Mouse (Mus musculus) forebrain, embryonic 15.5 days (tissue): Measurements from ENCODE around the gene Xpo4. TPM values are rescaled to one million over a fixed set of nuclear protein-coding genes. Genes with fewer than 3 reads are reported as not detected.
"Not testable (repeated sequence)": the region's sequence is repeated elsewhere in the genome, so short reads cannot be mapped to it uniquely, and the experiment has no call there.

Experiments used
- ATAC-seq: fragments of 200-750 bp; cut with Nextera tagmentation; replicated peaks from 2 replicates; pipeline ENCODE4 v1.8.0; 2017; ENCODE audit warnings: mild to moderate bottlenecking, moderate TSS enrichment, moderate library complexity
- H3K27ac ChIP-seq: fragments of 300-500 bp; sonication (generic); replicated peaks from 2 replicates; pipeline ENCODE4 v1.5.1; 2015; ENCODE audit warnings: mild to moderate bottlenecking, inconsistent platforms
- H3K27me3 ChIP-seq: fragments of 300-500 bp; sonication (generic); 2 replicates; pipeline ENCODE4 v1.6.1; 2015; ENCODE audit warnings: inconsistent platforms
- H3K36me3 ChIP-seq: fragments of 300-500 bp; sonication (generic); 2 replicates; pipeline ENCODE4 v1.6.1; 2015; ENCODE audit warnings: mild to moderate bottlenecking, inconsistent platforms
- H3K4me1 ChIP-seq: fragments of 300-500 bp; sonication (generic); 2 replicates; pipeline ENCODE4 v1.6.1; 2015; ENCODE audit warnings: inconsistent platforms
- H3K4me2 ChIP-seq: fragments of 300-500 bp; sonication (generic); replicated peaks from 2 replicates; pipeline ENCODE4 v1.6.1; 2015; ENCODE audit warnings: mild to moderate bottlenecking, inconsistent platforms
- H3K4me3 ChIP-seq: fragments of 300-500 bp; sonication (generic); 2 replicates; pipeline ENCODE4 v1.5.1; 2015; ENCODE audit warnings: mild to moderate bottlenecking, inconsistent platforms
- H3K9ac ChIP-seq: fragments of 300-500 bp; sonication (generic); replicated peaks from 2 replicates; pipeline ENCODE4 v1.6.1; 2015; ENCODE audit warnings: mild to moderate bottlenecking, inconsistent platforms
- H3K9me3 ChIP-seq: fragments of 300-500 bp; sonication (generic); 2 replicates; pipeline ENCODE4 v1.6.1; 2016; ENCODE audit warnings: inconsistent platforms
- WGBS: fragments of 180-500 bp; shearing (Covaris S2); methylation state at CpG from one replicate; pipeline ENCODE4 v1.1.7; 2015; ENCODE audit warnings: mixed read lengths; 5-methylcytosine and 5-hydroxymethylcytosine counted together
- polyA plus RNA-seq: library from polyadenylated mRNA; unstranded; fragments of >200 nt; fragmentation: Nextera tagmentation; extraction: Ambion mirVana; gene quantifications from 2 replicates; pipeline ENCODE4 v1.2.1, GENCODE M21; 2015

Gene Xpo4
- polyA plus RNA-seq, 1 experiment from 2014 or later: 14.9 TPM

GRCm38 (mm10) chr14:57675481-57675880, 10.3 kb upstream of the Xpo4 start:
- H3K9ac ChIP-seq: no peak overlapping the region
- ATAC-seq: no peak
- H3K27ac ChIP-seq: no peak overlapping the region
- H3K36me3 ChIP-seq: no peaks in the 10 kb centered on the region
- 54% methylated on average over 2 of the region's 2 CpGs for WGBS
- H3K4me1 ChIP-seq: no peaks in the 10 kb centered on the region
- no peaks in the 10 kb centered on the region for H3K27me3 ChIP-seq
- no peak overlapping the region for H3K4me3 ChIP-seq
- no peak overlapping the region for H3K4me2 ChIP-seq
- H3K9me3 ChIP-seq: no peaks in the 10 kb centered on the region

GRCm38 (mm10) chr14:57665628-57665950, 359 bp upstream of the Xpo4 start:
- ATAC-seq: no peak
- H3K27ac ChIP-seq: peak overlapping the region; percentile 96
- H3K9me3 ChIP-seq: no peaks in the 10 kb centered on the region
- peak overlapping the region; percentile 85 for H3K4me2 ChIP-seq
- H3K4me3 ChIP-seq: peak overlapping the region; percentile 82
- H3K4me1 ChIP-seq: peaks cover 30% of the 10 kb centered on the region
- H3K27me3 ChIP-seq: no peaks in the 10 kb centered on the region
- WGBS: 12% methylated on average over 10 of the region's 10 CpGs
- H3K36me3 ChIP-seq: no peaks in the 10 kb centered on the region
- peak overlapping the region; percentile 90 for H3K9ac ChIP-seq

GRCm38 (mm10) chr14:57664311-57664821, 864 bp downstream of the Xpo4 start:
- Histone ChIP-seq H3K27ac (peak overlapping the region; percentile 96), H3K9me3 (no peaks in the 10 kb centered on the region), H3K9ac (peak overlapping the region; percentile 90), H3K36me3 (no peaks in the 10 kb centered on the region), H3K4me1 (peaks cover 30% of the 10 kb centered on the region), H3K27me3 (no peaks in the 10 kb centered on the region), H3K4me3 (peak overlapping the region; percentile 82), H3K4me2 (peak overlapping the region; percentile 85)
- peak; percentile 71 for ATAC-seq
- WGBS: 0% methylated on average over 19 of the region's 19 CpGs

DNA sequence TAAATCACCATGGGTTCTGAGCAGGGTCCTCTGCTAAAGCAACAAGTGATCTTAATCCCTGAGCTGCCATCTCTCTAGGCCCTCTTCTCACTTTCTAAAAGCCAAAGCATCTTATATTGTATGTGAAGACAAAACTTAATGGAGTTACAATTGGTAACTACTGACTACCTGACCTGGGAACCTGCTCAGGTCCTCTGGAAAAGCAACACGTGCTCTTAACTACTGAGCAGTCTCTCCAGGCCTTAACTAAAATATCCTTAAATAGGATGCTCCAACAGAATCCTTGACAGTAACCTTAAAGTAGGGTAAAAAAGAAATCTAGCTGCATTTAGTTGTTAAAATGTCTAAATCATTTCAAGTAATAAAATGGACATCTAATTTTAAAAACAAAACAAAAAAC, 1.6 kb downstream of the Xpo4 start:
- H3K27ac ChIP-seq: no peak overlapping the region
- H3K9me3 ChIP-seq: no peaks in the 10 kb centered on the region
- peaks cover 30% of the 10 kb centered on the region for H3K4me1 ChIP-seq
- 36% methylated on average over 1 of the region's 1 CpGs for WGBS
- H3K9ac ChIP-seq: peak overlapping the region; percentile 90; the same call in 1 of the 2 replicates
- ATAC-seq: no peak
- H3K36me3 ChIP-seq: no peaks in the 10 kb centered on the region
- H3K27me3 ChIP-seq: no peaks in the 10 kb centered on the region
- peak overlapping the region; percentile 82 for H3K4me3 ChIP-seq
- H3K4me2 ChIP-seq: peak overlapping the region; percentile 85

GRCm38 (mm10) chr14:57658301-57658700, 6.9 kb downstream of the Xpo4 start:
- H3K4me3 ChIP-seq: no peak overlapping the region
- no peak for ATAC-seq
- H3K27ac ChIP-seq: no peak overlapping the region
- peaks cover 7% of the 10 kb centered on the region; the same call in 1 of the 2 replicates for H3K4me1 ChIP-seq
- no peaks in the 10 kb centered on the region for H3K27me3 ChIP-seq
- no peaks in the 10 kb centered on the region for H3K9me3 ChIP-seq
- H3K4me2 ChIP-seq: no peak overlapping the region
- H3K36me3 ChIP-seq: no peaks in the 10 kb centered on the region
- WGBS: 97% methylated on average over 4 of the region's 4 CpGs
- no peak overlapping the region for H3K9ac ChIP-seq

DNA sequence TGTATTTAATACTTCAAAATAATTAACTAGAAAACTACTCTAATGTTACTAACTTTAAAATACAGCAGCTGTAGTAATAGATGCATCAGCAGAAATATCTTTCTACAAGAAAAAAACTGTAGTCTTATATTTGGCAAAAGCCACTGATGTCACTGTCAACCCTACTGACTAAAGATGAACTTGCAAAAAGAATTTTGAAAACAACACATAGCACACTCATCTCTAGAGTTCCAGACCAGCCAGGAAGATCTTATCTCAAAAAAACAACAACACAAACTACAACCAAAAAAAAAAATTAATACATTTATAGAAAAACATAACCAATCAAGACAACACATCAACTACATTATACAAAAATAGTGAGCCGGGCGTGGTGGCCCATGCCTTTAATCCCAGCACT, 7.7 kb downstream of the Xpo4 start:
- Histone ChIP-seq H3K27me3 (no peaks in the 10 kb centered on the region), H3K4me2 (no peak overlapping the region), H3K9me3 (no peaks in the 10 kb centered on the region), H3K4me1 (no peaks in the 10 kb centered on the region), H3K36me3 (no peaks in the 10 kb centered on the region), H3K4me3 (no peak overlapping the region), H3K9ac (no peak overlapping the region), H3K27ac (no peak overlapping the region)
- WGBS: 91% methylated on average over 2 of the region's 2 CpGs
- ATAC-seq: no peak

DNA sequence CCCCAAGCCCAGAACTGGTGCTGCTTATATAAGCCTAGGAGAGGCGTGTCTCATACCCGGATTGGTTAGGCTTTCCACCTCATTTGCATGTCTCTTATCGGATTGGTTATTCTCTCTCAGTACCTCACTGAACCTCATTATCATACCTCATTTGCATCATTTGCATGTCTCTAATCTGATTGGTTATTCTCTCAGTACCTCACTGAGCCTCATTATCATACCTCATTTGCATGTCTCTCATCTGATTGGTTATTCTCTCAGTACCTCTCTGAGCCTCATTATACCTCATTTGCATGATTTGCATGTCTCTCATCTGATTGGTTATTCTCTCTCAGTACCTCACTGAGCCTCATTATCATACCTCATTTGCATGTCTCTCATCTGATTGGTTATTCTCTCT, 8.7 kb downstream of the Xpo4 start:
- H3K36me3 ChIP-seq, H3K4me1 ChIP-seq, H3K4me2 ChIP-seq, H3K4me3 ChIP-seq, H3K9me3 ChIP-seq, ATAC-seq, H3K27me3 ChIP-seq, H3K27ac ChIP-seq, H3K9ac ChIP-seq: not testable (repeated sequence)
- WGBS: 93% methylated on average over 3 of the region's 3 CpGs

DNA sequence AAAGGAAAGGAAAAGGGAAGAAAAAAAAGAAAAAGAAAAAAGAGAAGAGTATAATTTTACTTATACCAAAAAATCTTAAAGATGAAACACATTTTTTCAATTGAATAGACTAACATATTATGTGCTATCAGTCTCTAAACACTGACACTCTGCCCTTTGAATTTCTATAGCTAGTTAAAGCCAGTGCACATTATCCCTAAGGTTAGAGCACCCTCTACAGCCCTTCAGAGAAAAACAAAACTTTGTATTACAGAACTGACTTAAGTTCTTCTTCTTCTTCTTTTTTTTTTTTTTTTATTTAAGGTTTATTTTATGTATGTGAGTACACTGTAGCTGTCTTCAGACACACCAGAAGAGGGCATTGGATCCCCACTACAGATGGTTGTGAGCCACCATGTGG, 15.7 kb downstream of the Xpo4 start:
- no peak overlapping the region for H3K9ac ChIP-seq
- H3K4me3 ChIP-seq: no peak overlapping the region
- no peaks in the 10 kb centered on the region for H3K9me3 ChIP-seq
- H3K4me2 ChIP-seq: no peak overlapping the region
- H3K27me3 ChIP-seq: no peaks in the 10 kb centered on the region
- H3K27ac ChIP-seq: no peak overlapping the region
- no peak for ATAC-seq
- H3K4me1 ChIP-seq: no peaks in the 10 kb centered on the region
- H3K36me3 ChIP-seq: no peaks in the 10 kb centered on the region

DNA sequence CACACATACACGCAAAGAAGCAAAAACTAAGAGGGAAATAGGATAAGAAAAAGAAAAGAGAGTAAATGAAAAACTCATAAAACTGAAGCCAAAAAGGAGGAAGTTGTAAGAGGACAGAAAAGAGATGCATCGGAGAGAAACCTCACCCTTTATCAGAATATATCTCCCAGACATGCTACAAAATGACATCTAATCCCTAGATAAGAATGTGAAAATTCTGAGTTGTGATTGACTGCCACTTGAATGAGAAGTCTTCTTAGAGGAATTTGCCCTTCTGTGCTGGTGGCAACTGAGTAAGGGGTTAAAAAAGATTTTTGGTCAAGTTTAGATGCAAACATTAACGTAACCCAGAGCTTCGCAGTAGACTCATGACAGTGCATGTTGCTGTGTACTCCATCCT, 19.1 kb downstream of the Xpo4 start:
- no peak overlapping the region for H3K9ac ChIP-seq
- H3K4me2 ChIP-seq: no peak overlapping the region
- no peak overlapping the region for H3K27ac ChIP-seq
- H3K36me3 ChIP-seq: peaks cover 7% of the 10 kb centered on the region
- no peaks in the 10 kb centered on the region for H3K9me3 ChIP-seq
- no peak for ATAC-seq
- no peaks in the 10 kb centered on the region for H3K27me3 ChIP-seq
- WGBS: 94% methylated on average over 4 of the region's 4 CpGs
- H3K4me1 ChIP-seq: no peaks in the 10 kb centered on the region
- no peak overlapping the region for H3K4me3 ChIP-seq

GRCm38 (mm10) chr14:57639153-57639552, 26.1 kb downstream of the Xpo4 start:
- WGBS: 97% methylated on average over 3 of the region's 3 CpGs
- no peak for ATAC-seq
- Histone ChIP-seq H3K9me3 (no peaks in the 10 kb centered on the region), H3K4me1 (no peaks in the 10 kb centered on the region), H3K9ac (no peak overlapping the region), H3K27ac (no peak overlapping the region), H3K4me3 (no peak overlapping the region), H3K4me2 (no peak overlapping the region), H3K27me3 (no peaks in the 10 kb centered on the region), H3K36me3 (peaks cover 7% of the 10 kb centered on the region)

GRCm38 (mm10) chr14:57634141-57634540, 31.1 kb downstream of the Xpo4 start:
- no peak for ATAC-seq
- H3K27me3 ChIP-seq: no peaks in the 10 kb centered on the region
- WGBS: 41% methylated on average over 5 of the region's 5 CpGs

GRCm38 (mm10) chr14:57629595-57629994, 35.6 kb downstream of the Xpo4 start:
- H3K27me3 ChIP-seq: no peaks in the 10 kb centered on the region
- no peaks in the 10 kb centered on the region for H3K9me3 ChIP-seq
- no peak overlapping the region for H3K9ac ChIP-seq
- WGBS: 75% methylated on average over 4 of the region's 4 CpGs
- no peak overlapping the region for H3K4me3 ChIP-seq
- ATAC-seq: no peak
- peaks cover 23% of the 10 kb centered on the region; the same call in 1 of the 2 replicates for H3K36me3 ChIP-seq
- H3K27ac ChIP-seq: no peak overlapping the region
- H3K4me2 ChIP-seq: no peak overlapping the region
- no peaks in the 10 kb centered on the region for H3K4me1 ChIP-seq

More at GRCm38 (mm10) chr14:57634141-57634540, 31.1 kb downstream of the Xpo4 start:
- no peaks in the 10 kb centered on the region for H3K9me3 ChIP-seq
- H3K9ac ChIP-seq: no peak overlapping the region
- H3K4me3 ChIP-seq: no peak overlapping the region
- no peak overlapping the region for H3K4me2 ChIP-seq
- no peak overlapping the region for H3K27ac ChIP-seq
- H3K36me3 ChIP-seq: no peaks in the 10 kb centered on the region
- no peaks in the 10 kb centered on the region for H3K4me1 ChIP-seq

- Histone ChIP-seq H3K36me3 (peaks cover 20% of the 10 kb centered on the region; the same call in 1 of the 2 replicates), H3K27ac (no peak overlapping the region), H3K4me2 (no peak overlapping the region), H3K4me1 (peaks cover 13% of the 10 kb centered on the region; the same call in 1 of the 2 replicates), H3K9me3 (no peaks in the 10 kb centered on the region), H3K4me3 (no peak overlapping the region), H3K27me3 (no peaks in the 10 kb centered on the region), H3K9ac (no peak overlapping the region)
- no peak for ATAC-seq
- 81% methylated on average over 3 of the region's 3 CpGs for WGBS
Observed at GRCm38 (mm10) chr14:57622934-57623333, 42.3 kb downstream of the Xpo4 start.
